Mouse (Mus musculus) intestine, embryonic 14.5 days (tissue): Measurements from ENCODE around the gene Trim67. TPM values are rescaled to one million over a fixed set of nuclear protein-coding genes. Genes with fewer than 3 reads are reported as not detected.

Experiments
- ATAC-seq: fragments of 200-750 bp; cut with Nextera tagmentation; replicated peaks from 2 replicates; pipeline ENCODE4 v1.8.0; 2017; ENCODE audit warnings: low read depth, moderate number of reproducible peaks, moderate TSS enrichment, moderate library complexity; ENCODE audit not compliant: low FRiP score, low TSS enrichment
- DNase-seq: peaks from one replicate; pipeline ENCODE4 v3.0.0-alpha.2; 2018; ENCODE audit warnings: low spot score
- H3K27ac ChIP-seq: fragments of 300-500 bp; sonication (generic); 2 replicates; pipeline ENCODE4 v1.5.1; 2014; ENCODE audit warnings: low read depth, mild to moderate bottlenecking, control low read depth
- H3K27me3 ChIP-seq: fragments of 300-500 bp; sonication (generic); replicated peaks from 2 replicates; pipeline ENCODE4 v1.6.1; 2014; ENCODE audit warnings: low read length, control low read depth; ENCODE audit not compliant: control insufficient read depth, insufficient read depth
- H3K36me3 ChIP-seq: fragments of 300-500 bp; sonication (generic); 2 replicates; pipeline ENCODE4 v1.6.1; 2014; ENCODE audit warnings: low read length, control low read depth; ENCODE audit not compliant: control insufficient read depth, insufficient read depth
- H3K4me1 ChIP-seq: fragments of 300-500 bp; sonication (generic); replicated peaks from 2 replicates; pipeline ENCODE4 v1.6.1; 2014; ENCODE audit warnings: low read length, control low read depth, mixed read lengths; ENCODE audit not compliant: control insufficient read depth, insufficient read depth
- H3K4me2 ChIP-seq: fragments of 300-500 bp; sonication (generic); 2 replicates; pipeline ENCODE4 v1.6.1; 2014; ENCODE audit warnings: low read length
- H3K4me3 ChIP-seq: fragments of 300-500 bp; sonication (generic); 2 replicates; pipeline ENCODE4 v1.5.1; 2014; ENCODE audit warnings: low read depth, low read length, control low read depth, mixed read lengths
- H3K9ac ChIP-seq: fragments of 300-500 bp; sonication (generic); 2 replicates; pipeline ENCODE4 v1.6.1; 2014; ENCODE audit warnings: mild to moderate bottlenecking, low read length
- H3K9me3 ChIP-seq: fragments of 300-500 bp; sonication (generic); 2 replicates; pipeline ENCODE4 v1.6.1; 2016; ENCODE audit warnings: low read length, control low read depth; ENCODE audit not compliant: control insufficient read depth
- whole genome bisulfite sequencing: fragments of 180-500 bp; shearing (Covaris S2); extraction: QIAGEN DNeasy Blood & Tissue Kit; methylation state at CpG from one replicate; pipeline ENCODE4 v1.1.7; 2014; 5-methylcytosine and 5-hydroxymethylcytosine counted together
- polyA plus RNA-seq: library from polyadenylated mRNA; unstranded; fragments of >200 nt; fragmentation: Nextera tagmentation; extraction: Ambion mirVana; gene quantifications from 2 replicates; pipeline ENCODE4 v1.2.1, GENCODE M21; 2014

Trim67 gene
- polyA plus RNA-seq, 1 experiment from 2014 or later = 1.2 TPM

GRCm38 (mm10) chr8:124816866-124817265, 24.0 kb downstream of the Trim67 start:
- WGBS = 90% methylated on average over 11 of the region's 11 CpGs
- ATAC-seq = no peak
- H3K4me3 ChIP-seq = no peak overlapping the region

GRCm38 (mm10) chr8:124817361-124817760, 24.5 kb downstream of the Trim67 start:
- no peak overlapping the region for H3K27ac ChIP-seq
- ATAC-seq (no peak), DNase-seq (no peak)
- H3K4me1 ChIP-seq = no peaks in the 10 kb centered on the region
- H3K27me3 ChIP-seq = no peaks in the 10 kb centered on the region
- no peak overlapping the region for H3K4me2 ChIP-seq
- no peak overlapping the region for H3K4me3 ChIP-seq
- H3K9me3 ChIP-seq = no peaks in the 10 kb centered on the region; the same call in 1 of the 2 replicates
- whole genome bisulfite sequencing = 92% methylated on average over 3 of the region's 3 CpGs
- H3K36me3 ChIP-seq = no peaks in the 10 kb centered on the region
- no peak overlapping the region for H3K9ac ChIP-seq

More at GRCm38 (mm10) chr8:124816866-124817265, 24.0 kb downstream of the Trim67 start:
- no peak overlapping the region for H3K9ac ChIP-seq
- no peaks in the 10 kb centered on the region for H3K36me3 ChIP-seq
- no peaks in the 10 kb centered on the region for H3K4me1 ChIP-seq
- H3K27me3 ChIP-seq = no peaks in the 10 kb centered on the region
- H3K4me2 ChIP-seq = no peak overlapping the region
- H3K27ac ChIP-seq = no peak overlapping the region
- DNase-seq = no peak
- H3K9me3 ChIP-seq = no peaks in the 10 kb centered on the region; the same call in 1 of the 2 replicates

- DNase-seq (no peak), ATAC-seq (no peak)
- Histone ChIP-seq H3K27me3 (no peaks in the 10 kb centered on the region), H3K9ac (no peak overlapping the region), H3K36me3 (no peaks in the 10 kb centered on the region), H3K4me2 (no peak overlapping the region), H3K4me3 (no peak overlapping the region), H3K9me3 (no peaks in the 10 kb centered on the region; the same call in 1 of the 2 replicates), H3K4me1 (no peaks in the 10 kb centered on the region), H3K27ac (no peak overlapping the region)
- 56% methylated on average over 6 of the region's 6 CpGs for WGBS
Observed at GRCm38 (mm10) chr8:124819612-124820115, 26.8 kb downstream of the Trim67 start.

GRCm38 (mm10) chr8:124820125-124820524, 27.2 kb downstream of the Trim67 start:
- H3K4me2 ChIP-seq = no peak overlapping the region
- DNase-seq (no peak), ATAC-seq (no peak)
- H3K9ac ChIP-seq = no peak overlapping the region
- no peaks in the 10 kb centered on the region for H3K36me3 ChIP-seq
- H3K9me3 ChIP-seq = no peaks in the 10 kb centered on the region; the same call in 1 of the 2 replicates
- H3K27me3 ChIP-seq = no peaks in the 10 kb centered on the region
- no peak overlapping the region for H3K27ac ChIP-seq
- 30% methylated on average over 11 of the region's 11 CpGs for WGBS
- H3K4me3 ChIP-seq = no peak overlapping the region
- H3K4me1 ChIP-seq = no peaks in the 10 kb centered on the region

- Histone ChIP-seq H3K9me3 (no peaks in the 10 kb centered on the region), H3K9ac (no peak overlapping the region), H3K27me3 (no peaks in the 10 kb centered on the region), H3K4me3 (no peak overlapping the region), H3K27ac (no peak overlapping the region), H3K4me2 (no peak overlapping the region), H3K4me1 (no peaks in the 10 kb centered on the region), H3K36me3 (no peaks in the 10 kb centered on the region)
- WGBS = 78% methylated on average over 6 of the region's 6 CpGs
- DNase-seq = no peak
- no peak for ATAC-seq
Observed at GRCm38 (mm10) chr8:124823497-124823896, 30.6 kb downstream of the Trim67 start.

GRCm38 (mm10) chr8:124826658-124827057, 33.8 kb downstream of the Trim67 start:
- Histone ChIP-seq H3K27me3 (no peaks in the 10 kb centered on the region), H3K27ac (no peak overlapping the region), H3K36me3 (no peaks in the 10 kb centered on the region), H3K9ac (no peak overlapping the region), H3K4me3 (no peak overlapping the region), H3K4me1 (no peaks in the 10 kb centered on the region), H3K4me2 (no peak overlapping the region), H3K9me3 (no peaks in the 10 kb centered on the region)
- 30% methylated on average over 7 of the region's 7 CpGs for WGBS
- ATAC-seq (no peak), DNase-seq (no peak)

GRCm38 (mm10) chr8:124827387-124827786, 34.5 kb downstream of the Trim67 start:
- 3% methylated on average over 5 of the region's 5 CpGs for WGBS
- DNase-seq (peak; percentile 81), ATAC-seq (no peak)
- Histone ChIP-seq H3K36me3 (no peaks in the 10 kb centered on the region), H3K4me3 (no peak overlapping the region), H3K9me3 (no peaks in the 10 kb centered on the region), H3K27ac (no peak overlapping the region), H3K27me3 (no peaks in the 10 kb centered on the region), H3K9ac (no peak overlapping the region), H3K4me1 (no peaks in the 10 kb centered on the region), H3K4me2 (no peak overlapping the region)

- no peaks in the 10 kb centered on the region for H3K36me3 ChIP-seq
- no peak overlapping the region for H3K27ac ChIP-seq
- 85% methylated on average over 24 of the region's 24 CpGs for WGBS
- no peaks in the 10 kb centered on the region for H3K4me1 ChIP-seq
- no peak overlapping the region for H3K4me3 ChIP-seq
- H3K4me2 ChIP-seq = no peak overlapping the region
- H3K9ac ChIP-seq = no peak overlapping the region
- no peak for ATAC-seq
- DNase-seq = no peak
- H3K9me3 ChIP-seq = no peaks in the 10 kb centered on the region
- H3K27me3 ChIP-seq = no peaks in the 10 kb centered on the region
Observed at GRCm38 (mm10) chr8:124828561-124829240, 35.8 kb downstream of the Trim67 start.

- no peak overlapping the region for H3K27ac ChIP-seq
- H3K9me3 ChIP-seq = no peaks in the 10 kb centered on the region
- ATAC-seq (no peak), DNase-seq (no peak)
- H3K4me3 ChIP-seq = no peak overlapping the region
- H3K36me3 ChIP-seq = no peaks in the 10 kb centered on the region
- WGBS = 74% methylated on average over 13 of the region's 13 CpGs
- H3K4me1 ChIP-seq = 0 out of 2 replicates have a peak, but pooled peaks cover 4% of the 10 kb centered on the region
- H3K9ac ChIP-seq = no peak overlapping the region
- H3K27me3 ChIP-seq = no peaks in the 10 kb centered on the region
- no peak overlapping the region for H3K4me2 ChIP-seq
Observed at GRCm38 (mm10) chr8:124830050-124830449, 37.2 kb downstream of the Trim67 start.
